Mouse (Mus musculus): Measurements from ENCODE around the gene Cask. TPM values are rescaled to one million over a fixed set of nuclear protein-coding genes. Genes with fewer than 3 reads are reported as not detected.
"Not testable (repeated sequence)": the region's sequence is repeated elsewhere in the genome, so short reads cannot be mapped to it uniquely, and the experiment has no call there.

Gene Cask
- total RNA-seq (2021): 10 to 100 TPM in 1 of 2 experiments, 1 to 10 TPM in 1; 9.0 to 15.0 TPM
- long read RNA-seq, experiment 1, partial matches to known transcripts: 1 of 1 reads
- long read RNA-seq, experiment 1, other reads (novel, unspliced or antisense): 0 of 1 reads
- long read RNA-seq, experiment 2, full-length matches to known transcripts: 2 of 4 reads
- long read RNA-seq, experiment 2, partial matches to known transcripts: 0 of 4 reads
- long read RNA-seq, experiment 2, other reads (novel, unspliced or antisense): 2 of 4 reads

DNA sequence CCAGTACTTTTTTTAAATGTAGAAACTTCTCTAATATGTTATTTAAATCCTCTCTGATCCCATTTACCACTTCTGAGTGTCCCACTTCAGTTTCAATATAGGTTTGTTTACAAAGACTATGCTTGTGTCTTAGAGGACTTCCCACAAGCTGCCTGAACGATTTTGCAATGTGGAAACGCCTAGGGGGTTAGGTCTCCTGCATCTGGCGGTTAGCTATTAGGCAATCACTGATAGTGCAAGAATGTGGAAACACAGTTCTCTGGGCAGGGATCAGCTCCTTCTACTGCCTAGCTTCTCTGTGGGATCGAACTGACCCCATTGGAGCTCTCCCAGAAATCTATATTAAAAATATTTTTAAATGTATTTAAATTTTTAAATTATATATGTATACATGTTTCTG, at the start of gene Cask:
Gene Cask, minus strand, starts transcription at position 83 of the 400 bp plus-strand sequence.
- no peak for DNase-seq

DNA sequence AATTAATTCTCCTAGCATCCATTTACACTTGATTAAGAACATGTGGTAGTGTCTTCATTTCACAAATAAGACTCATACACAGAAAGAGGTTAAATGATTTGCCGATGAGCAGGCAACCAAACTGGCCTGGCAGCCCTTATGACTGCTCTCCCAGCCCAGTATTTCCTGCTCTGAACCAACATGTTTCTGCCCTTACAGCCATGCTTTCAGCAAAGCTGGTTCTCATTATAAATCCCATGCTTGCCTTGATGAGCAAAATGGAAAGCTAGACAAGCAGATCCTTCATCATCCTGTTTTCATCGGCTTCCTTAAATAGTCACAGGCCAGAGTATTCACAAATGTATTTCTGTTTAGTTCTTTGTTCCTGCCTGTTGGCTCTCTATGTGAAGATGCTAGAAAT, 38.8 kb upstream of the Cask start:
- DNase-seq: no peak

DNA sequence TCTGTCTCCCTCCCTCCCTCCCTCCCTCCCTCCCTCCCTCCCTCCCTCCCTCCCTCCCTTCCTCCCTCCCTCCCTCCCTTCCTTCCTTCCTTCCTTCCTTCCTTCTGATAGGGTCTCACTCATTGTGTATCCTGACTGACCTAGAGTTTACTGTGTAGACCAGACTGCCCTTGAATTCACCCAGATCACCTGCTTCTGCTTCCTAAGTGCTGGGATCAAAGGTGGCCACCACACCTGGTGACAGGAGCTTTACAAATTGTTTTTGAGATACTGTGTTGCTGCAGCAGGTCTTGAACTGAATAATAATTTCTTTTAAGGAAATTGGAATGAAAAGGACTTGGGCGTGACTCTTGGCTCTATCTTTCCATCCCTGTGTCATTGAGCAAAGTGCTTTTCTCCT, 33.2 kb upstream of the Cask start:
- DNase-seq: no peak

DNA sequence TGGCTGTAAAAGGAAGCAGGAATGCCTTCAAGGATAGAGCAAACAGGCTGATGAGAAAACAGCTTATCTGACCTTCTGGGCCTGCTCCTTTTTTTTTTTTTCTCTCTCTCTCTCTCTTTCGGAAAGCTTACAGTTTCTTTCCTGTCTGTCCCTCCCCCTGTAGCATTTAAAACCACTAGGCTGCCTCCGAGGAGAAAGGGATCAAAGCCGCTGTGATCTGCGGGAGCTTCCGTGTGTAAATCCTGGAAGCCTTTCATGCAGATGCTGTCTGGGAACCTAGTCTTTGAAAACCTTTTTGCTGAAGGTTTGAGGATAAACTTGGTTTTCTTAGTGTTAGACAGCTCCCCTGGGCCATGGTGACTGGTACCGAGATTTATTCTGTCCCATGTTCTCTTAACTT, 30.8 kb upstream of the Cask start:
- no peak for DNase-seq

DNA sequence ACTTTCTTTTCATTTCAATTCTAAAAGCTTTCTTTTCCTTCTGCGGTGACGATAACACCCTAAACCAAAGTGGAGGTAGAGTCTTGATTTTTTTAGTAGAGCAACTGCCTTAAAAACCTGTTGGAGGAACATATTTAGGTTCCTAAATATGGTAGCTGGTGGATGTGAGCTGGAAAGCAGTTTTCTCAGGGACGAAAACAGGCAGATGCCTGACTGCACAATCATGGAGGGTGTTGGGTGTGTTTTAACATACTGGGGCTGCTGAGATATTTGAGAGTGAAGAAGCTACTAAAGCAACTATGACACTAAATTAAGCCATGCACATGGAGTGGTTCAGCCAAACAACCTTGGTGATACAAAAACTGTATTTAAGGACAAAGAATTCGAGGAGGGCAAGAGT, 9.0 kb upstream of the Cask start:
- DNase-seq: no peak

DNA sequence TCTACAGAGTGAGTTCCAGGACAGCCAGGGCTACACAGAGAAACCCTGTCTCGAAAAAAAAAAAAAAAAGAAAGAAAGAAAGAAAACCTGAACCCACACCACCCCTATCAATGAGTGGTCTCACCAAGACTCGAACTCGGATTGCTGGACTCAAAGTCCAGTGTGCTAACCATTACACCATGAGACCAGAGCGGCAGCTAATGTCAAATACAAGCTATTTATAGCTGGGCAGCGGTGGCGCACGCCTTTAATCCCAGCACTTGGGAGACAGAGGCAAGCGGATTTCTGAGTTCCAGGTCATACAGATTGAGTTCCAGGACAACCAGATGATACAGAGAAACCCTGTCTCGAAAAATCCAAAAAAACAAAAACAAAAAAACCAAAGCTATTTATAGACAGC, 7.9 kb upstream of the Cask start:
- no peak for DNase-seq

DNA sequence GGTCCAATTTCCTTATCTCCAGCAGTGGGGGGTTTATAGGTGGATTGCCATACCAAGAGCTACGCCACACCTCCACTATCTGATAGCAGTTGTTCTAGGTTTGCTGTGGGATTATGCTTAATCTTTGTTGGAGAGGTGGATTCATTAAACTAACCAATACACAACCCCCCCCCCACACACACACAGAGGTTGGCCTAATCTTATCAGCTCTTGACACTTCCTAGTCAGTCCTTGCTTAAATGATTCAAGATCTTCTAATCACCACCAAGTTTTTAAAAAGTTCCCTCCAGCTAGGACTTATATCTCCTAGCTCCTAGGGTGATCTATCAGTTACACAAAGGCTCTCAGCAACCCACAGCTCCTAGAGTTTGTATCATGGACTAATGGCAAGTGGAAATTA, 2.7 kb downstream of the Cask start:
- no peak for DNase-seq

DNA sequence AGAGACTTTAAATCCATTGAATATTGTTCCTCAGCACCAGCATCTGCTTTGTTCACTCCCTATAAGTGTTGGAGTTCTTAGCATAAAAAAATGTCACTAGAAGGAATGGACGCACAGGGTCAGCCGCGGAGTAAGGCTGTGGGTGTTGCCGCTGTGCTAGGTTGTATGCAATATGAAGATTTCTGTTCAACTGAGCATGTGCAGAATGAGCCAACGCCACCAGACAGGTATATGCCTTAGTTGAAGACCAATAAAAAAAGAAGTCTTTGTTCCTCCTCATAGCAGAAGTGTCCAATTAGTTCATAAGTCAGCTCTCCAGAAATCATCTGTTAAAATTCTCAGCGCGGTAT, 3.7 kb downstream of the Cask start:
- DNase-seq: no peak

DNA sequence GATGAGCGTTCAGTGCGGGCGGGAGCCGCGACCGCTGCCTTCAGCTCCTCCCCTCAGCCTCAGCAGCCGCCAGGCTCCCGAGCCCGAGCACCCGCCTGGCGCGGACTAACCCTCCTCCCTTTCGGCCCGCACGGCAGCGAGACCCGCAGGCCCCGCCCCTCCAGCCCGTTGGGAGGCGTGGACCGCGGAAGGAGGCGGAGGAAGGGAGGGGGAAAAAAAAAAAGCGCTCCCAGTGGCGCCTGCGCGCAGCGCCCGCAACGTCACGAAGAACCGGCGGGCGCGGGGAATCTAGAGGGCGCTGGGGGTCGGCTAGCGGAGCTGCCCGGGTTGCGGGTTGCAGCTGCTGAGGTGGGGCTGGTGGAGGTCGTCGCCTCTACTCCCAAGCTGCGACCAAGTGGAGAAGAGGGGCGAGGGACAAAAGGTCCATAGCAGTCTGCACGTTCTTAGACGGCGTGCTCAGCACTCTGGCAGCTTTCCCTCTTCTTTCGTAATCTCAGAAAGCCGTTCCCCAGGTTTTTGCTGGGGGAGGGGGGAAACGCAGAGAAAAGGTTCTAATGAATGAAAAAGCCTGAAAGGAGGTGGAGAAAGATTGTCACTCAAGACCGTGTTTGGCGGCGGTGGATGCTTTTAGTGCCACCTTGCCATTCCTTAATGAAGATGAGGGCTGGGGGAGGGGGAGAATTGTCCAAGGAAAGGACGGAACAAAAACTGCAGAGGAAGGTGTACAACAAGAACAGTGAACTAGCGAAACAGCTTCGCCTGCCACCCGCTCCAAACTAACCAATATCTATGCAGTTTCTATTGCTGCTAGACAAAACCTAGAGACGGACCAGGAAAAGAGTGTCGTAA, 4.3 kb downstream of the Cask start:
- peak; percentile 90 for DNase-seq

DNA sequence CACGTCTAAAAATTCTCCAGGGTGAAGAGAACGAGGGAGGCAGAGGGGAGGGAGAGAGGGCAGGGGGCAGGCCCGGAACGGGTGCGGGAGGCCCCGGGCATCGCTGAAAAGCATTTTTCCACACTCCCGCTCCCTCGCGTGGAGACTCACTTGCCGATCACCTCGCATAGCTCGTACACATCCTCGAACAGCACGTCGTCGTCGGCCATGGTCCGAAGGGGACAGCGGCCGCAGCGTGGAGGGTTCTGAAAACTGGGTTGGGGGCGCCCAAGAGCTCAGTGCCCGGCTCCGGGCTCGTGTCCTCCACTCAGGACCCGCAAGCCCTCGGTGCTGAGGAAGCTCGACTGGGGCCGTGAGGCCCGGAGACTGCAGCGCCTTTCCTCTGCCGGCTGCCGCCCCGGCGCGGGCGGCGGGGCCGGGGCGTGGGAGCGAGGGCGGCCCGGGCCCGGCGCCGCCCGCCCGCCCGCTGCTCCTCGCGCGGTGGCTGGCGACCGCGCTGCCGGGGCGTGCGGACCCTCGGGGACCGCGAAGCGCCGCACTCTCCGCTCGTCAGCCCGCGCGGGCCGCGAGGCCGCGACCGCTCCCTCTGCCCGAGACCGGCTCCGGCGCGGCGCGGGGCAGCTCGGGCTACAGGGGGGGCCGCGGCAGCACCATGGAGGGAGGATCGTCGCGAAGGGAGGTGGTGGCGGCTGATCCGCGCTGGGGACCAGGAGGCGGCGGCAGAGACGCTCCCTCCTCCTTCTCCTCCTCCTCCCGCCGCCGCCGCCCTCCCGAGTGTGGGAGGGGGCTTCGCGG, 5.1 kb downstream of the Cask start:
- peak; percentile 10 for DNase-seq

DNA sequence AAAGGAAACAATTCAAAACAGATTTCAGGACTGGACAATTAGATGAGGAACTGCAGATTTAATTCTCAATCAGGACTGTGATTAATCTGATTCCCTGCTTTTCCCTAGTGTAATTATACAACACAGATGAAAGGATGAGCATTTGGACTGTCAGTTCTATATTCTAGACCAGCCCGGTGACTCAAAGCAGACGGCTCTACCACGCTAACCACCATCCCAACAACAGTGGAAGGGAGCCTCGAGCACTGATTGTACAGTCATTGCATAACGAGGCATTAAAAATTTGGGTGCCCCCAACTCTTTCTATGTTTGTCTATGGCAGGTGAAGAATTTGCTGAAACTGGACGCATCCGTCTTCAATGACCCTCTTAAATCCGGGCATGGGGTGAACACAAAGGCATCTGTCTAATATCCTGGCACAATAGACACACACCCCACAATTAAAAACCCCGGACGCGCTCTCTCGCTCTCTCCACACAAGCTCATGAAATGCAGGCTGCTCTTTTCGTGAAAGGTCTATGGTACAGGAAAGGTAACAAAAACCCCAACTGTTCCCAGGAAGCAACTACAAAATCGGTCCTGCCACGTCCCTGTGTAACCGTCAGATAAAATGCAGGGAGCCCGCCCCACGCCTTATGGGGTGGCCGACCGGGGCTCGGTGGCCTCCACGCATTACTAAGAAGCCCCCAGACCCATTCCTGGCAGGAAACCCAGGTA, 5.9 kb downstream of the Cask start:
- DNase-seq: no peak

DNA sequence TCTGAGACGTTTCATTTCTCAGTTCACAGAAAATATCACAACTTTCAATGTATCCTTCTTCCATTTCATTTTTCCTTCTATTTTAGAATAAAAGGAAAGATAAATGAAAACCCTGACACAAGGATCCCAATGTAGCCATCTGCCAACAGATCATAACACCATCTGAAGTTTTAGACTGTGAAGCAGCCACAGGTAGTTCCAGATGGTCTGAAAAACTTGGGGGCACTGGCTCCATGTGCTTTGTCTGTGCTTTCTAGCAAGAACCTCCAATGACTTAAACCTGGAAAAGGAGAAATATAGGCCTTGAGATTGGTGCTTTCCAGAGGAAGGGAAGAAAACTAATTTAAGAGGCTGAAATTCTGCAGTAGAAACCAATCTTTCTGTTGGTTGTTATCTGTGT, 28.4 kb downstream of the Cask start:
- no peak for DNase-seq

DNA sequence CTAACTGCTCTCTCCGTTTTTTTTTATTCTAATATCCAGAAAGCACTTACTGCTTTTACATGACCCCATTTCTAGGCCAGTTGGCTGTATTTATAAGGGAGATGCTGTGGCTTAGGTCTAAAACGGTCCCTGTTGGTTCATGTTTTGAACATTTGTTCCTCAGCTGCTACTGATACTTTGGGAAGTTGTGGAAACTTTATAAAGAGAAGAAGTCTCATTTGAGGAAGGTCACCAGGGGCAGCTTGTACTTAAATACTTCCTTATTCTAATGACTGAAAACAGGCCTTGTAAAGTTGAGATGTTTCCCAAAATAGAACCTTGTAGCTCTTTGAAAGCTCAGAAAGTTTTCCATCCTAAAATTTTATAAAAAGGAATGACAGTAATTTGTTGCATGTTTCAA, 52.4 kb downstream of the Cask start:
- DNase-seq: no peak

DNA sequence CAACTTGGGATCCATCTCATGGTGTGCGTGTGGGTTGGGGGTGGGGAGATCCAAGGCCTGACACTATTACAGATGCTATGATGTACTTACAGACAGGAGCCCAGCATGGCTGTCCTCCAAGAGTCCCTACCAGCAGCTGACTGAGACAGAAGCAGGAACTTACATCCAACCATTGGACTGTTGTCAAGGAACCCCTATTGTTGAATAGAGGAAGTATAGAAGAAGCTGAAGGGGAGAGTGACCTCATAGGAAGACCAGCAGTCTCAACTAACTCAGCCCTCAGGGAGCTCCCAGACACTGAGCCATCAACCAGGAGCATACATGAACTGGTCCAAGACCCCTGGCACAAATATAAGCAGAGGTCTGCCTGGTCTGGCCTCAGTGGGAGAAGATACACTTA, 85.5 kb downstream of the Cask start:
- DNase-seq: no peak

DNA sequence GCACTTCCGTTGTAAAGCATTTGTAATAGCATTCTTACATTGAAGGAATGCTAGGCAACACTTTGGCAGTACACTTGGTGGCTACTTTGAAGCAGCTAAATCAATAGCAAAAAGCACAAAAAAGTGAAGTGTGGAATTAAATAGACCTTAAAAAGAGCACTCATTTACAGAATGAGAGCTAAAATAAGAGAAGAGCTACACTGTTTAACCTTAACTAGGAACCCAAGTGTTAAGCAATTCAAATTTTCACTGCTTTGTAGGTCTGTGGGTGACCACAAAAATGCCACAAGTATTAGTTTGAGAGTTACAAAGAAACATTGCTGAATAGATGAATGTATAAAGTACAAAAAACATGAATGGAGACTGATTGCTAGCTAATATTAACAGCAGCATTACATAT, 86.1 kb downstream of the Cask start:
- no peak for DNase-seq

DNA sequence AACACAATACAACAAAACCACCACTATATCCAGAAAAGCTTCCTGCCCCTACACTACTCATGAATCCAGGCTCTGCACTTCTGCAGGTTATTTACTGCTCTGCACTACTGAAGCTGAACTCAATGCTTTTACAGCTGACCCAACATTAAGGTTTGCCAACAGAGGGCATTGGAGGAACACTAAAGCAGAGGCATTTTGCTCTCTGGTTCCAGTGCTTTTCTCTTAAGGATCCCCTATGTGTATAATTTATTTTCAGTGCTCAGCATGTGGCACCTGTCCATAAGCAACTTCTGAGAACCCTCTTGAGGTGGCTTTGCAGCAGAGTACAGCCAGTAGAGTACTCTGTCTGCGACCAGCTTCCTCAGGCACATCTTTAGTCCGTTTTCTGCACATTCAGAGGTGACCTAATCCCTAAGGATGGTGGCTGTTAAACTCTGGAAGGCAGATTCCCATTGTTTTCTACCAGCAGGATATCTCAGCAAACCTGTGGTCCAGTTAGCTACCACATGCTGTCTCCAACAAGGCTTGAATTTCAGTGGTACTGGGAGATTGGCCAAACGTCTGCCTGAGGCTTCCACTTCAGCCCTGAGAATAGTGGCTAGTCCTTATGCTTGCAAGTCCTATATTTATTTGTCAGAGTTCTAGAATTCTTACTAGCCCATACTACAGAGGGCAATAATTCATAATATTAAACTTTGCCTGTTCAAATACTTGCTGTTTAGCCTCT, 93.7 kb downstream of the Cask start:
- no peak for DNase-seq

DNA sequence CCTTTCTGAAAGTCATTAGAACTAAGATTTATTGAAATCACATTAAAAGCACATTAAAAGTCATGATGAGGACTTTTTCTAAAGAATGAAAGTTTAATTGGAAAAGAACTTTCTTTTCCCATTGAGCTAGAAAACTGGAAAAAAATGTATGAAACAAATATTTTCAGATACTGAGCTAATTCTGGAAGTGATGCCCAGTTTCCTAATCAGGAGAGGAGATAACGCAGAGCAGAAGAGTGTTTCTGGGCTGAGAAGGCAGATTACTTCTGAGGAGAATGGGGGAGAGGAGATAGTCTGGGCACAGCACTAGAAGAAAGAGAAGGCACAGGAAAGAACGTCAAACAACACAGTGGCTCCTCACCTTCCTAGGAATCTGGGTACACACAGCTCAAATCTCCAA, 110.1 kb downstream of the Cask start:
- DNase-seq: no peak

DNA sequence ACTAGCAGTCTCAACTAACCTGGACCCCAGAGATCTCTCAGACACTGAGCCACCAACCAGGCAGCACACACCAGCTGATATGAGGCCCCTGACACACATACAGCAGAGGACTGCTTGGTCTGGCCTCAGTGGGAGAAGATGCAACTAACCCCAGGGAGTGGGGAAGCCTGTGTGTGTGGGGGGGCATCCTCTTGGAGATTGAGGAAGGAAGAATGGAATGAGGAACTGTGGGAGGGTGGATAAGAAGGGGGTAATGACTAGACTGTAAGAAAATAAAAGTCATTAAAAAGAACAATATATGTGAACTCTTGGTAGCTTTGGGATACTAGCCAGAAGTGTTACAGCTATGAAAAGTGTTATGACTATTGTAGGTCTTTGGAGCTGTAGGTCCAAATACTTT, 120.4 kb downstream of the Cask start:
- not testable (repeated sequence) for DNase-seq

DNA sequence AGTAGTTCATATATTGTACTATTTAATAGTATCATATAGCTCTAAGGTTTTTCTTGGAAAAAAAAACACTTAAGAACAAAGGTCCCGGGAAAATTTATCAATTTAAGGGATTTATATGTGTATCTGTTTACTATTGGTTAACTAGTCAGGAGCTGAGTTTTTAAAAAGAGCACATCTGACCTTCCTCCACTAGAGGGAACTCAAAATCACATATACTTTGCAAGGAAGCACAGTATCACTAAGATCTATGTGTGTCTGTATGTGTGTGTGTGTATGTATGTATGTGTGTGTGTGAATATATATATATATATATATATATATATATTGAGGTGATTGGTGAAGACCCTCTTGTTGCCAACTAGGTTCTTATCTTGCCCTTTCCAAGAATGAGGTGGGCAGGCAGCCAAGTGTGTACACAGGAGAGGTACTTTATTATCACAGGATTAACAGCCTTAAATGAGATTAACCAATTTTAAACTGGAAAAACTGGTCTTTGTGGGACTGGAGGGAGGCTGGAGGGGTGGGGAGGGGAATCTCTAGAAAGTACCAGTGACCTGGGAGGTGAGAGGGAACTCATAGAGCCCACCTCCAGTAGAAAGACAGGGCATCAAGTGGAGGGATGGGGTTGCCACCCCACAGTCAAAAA, 121.2 kb downstream of the Cask start:
- no peak for DNase-seq

DNA sequence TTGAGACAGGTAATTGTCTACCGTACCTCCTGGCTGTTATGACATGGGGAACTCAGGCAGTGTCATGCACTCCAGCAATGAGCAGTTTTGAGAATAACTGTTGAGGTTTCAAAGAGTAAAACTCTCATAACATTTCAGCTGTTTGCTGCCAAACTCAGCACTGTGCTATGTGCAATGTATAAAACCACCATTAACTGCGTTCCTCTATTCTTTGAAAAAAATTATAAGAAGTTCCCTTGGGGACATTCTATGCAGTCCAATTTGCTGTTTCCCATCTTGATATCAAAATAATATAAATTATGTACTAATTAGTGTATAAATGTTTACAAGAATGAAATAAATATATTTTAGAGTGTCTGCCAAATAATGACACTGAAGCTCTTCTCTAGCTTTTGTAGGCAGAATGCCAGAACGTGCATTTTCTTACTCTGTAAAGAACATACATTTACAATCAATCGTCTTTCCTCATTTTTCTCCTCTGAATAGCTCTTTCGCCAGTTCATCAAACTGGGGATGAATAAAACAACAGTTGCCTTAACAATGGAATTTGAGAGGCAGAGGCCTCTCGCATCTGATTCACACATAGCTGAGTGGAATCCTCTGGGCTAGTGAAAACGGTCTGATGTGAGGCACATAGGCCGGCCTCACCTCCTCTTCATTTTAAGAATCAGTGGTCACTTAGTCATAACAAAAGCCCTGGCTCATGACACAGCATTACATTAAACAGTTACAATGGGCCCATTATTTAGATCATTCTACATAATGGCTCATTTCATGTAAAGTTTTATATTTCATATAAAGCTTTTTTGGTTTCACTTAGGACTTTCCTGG, 125.4 kb downstream of the Cask start:
- no peak for DNase-seq
